Mouse (Mus musculus) brain, adult 10 weeks (tissue): Measurements from ENCODE around the gene Oxsm. TPM values are rescaled to one million over a fixed set of nuclear protein-coding genes. Genes with fewer than 3 reads are reported as not detected.

Experiments
- polyA plus RNA-seq: library from polyadenylated mRNA; stranded (reverse); fragments of 350-450 nt; fragmentation: Illumina TruSeq; extraction: RNeasy Lipid Tissue Mini Kit (QIAGEN cat#74804); gene quantifications from one replicate; pipeline ENCODE4 v1.2.3, GENCODE M21; 2015; ENCODE audit warnings: low read depth, low replicate concordance

Oxsm gene
- 9.4 TPM for polyA plus RNA-seq

GRCm38 (mm10) chr14:16249171-16249874, at the start of gene Oxsm, which contains the start of gene Ngly1:
Gene Oxsm, minus strand, starts transcription at chr14:16249808.
Gene Ngly1, plus strand, starts transcription at chr14:16249280.

Other genes starting within 250 kb of the Oxsm start
- 26.1 TPM for gene Ngly1, start 528 bp downstream of the Oxsm start, polyA plus RNA-seq
- 40.4 TPM for gene Top2b, start 115.4 kb upstream of the Oxsm start, polyA plus RNA-seq